Mouse (Mus musculus): ENCODE measurements around the gene Mpdz.

Gene Mpdz

GRCm38 (mm10) chr4:81279451-81279850 is 163.2 kb downstream of the Mpdz start:
- DNase-seq (ENCODE audit: low read depth): no peak

- DNase-seq (ENCODE audit: low read depth): no peak
Measured at GRCm38 (mm10) chr4:81275957-81276715, 166.5 kb downstream of the Mpdz start.

- DNase-seq (ENCODE audit: low read depth): no peak
Measured at GRCm38 (mm10) chr4:81273067-81273466, 169.5 kb downstream of the Mpdz start.

- no peak for DNase-seq (ENCODE audit: low read depth)
Measured at GRCm38 (mm10) chr4:81252859-81253780, 189.5 kb downstream of the Mpdz start.

GRCm38 (mm10) chr4:81252334-81252733 is 190.3 kb downstream of the Mpdz start:
- no peak for DNase-seq (ENCODE audit: low read depth)

GRCm38 (mm10) chr4:81251934-81252333 is 190.7 kb downstream of the Mpdz start:
- no peak for DNase-seq (ENCODE audit: low read depth)

- no peak for DNase-seq (ENCODE audit: low read depth)
Measured at GRCm38 (mm10) chr4:81249245-81249644, 193.4 kb downstream of the Mpdz start.

GRCm38 (mm10) chr4:81236227-81236626 is 206.4 kb downstream of the Mpdz start:
- no peak for DNase-seq (ENCODE audit: low read depth)
